Mouse (Mus musculus) G1E (cell line): ENCODE measurements at regions not wholly inside any gene's neighbourhood (a gene's known extent, or its start where the extent isn't known, plus 50 kb on each side); places are given as distances from the start of the nearest gene placed in this dataset.

Source experiments
- ATAC-seq: 2 replicates; pipeline ENCODE4 v1.8.0; 2016; ENCODE audit warnings: mild to moderate bottlenecking; ENCODE audit not compliant: insufficient number of reproducible peaks, poor library complexity, low FRiP score, severe bottlenecking; ENCODE audit errors: extremely low read depth
- DNase-seq: peaks from one replicate; pipeline ENCODE4 v3.0.0; 2012; ENCODE audit warnings: low spot score
- H3K27me3 ChIP-seq: 2 replicates; pipeline ENCODE4 v1.6.1; 2012; ENCODE audit warnings: mild to moderate bottlenecking, low read length, inconsistent platforms; ENCODE audit not compliant: insufficient read depth
- H3K36me3 ChIP-seq: replicated peaks from 2 replicates; pipeline ENCODE3; 2012; ENCODE audit warnings: mild to moderate bottlenecking, inconsistent platforms
- H3K4me1 ChIP-seq: 2 replicates; pipeline ENCODE4 v1.6.1; 2012; ENCODE audit warnings: low read depth, low read length, inconsistent platforms, mixed read lengths; ENCODE audit not compliant: insufficient read depth
- H3K4me3 ChIP-seq: 2 replicates; pipeline ENCODE4 v1.5.1; 2012; ENCODE audit warnings: low read depth, mild to moderate bottlenecking, inconsistent platforms, low read length, moderate library complexity, mixed read lengths
- H3K9me3 ChIP-seq: replicated peaks from 2 replicates; pipeline ENCODE4 v1.6.1; 2012; ENCODE audit warnings: inconsistent platforms
- CTCF ChIP-seq: IDR thresholded peaks from 2 replicates; pipeline ENCODE4 v1.5.1; 2012; ENCODE audit warnings: low read depth, low read length, inconsistent platforms, mixed read lengths
- GATA1 ChIP-seq: IDR thresholded peaks from 2 replicates; pipeline ENCODE4 v1.6.1; 2012; ENCODE audit warnings: borderline replicate concordance, low read length, inconsistent platforms, mixed read lengths
- GATA2 ChIP-seq: IDR thresholded peaks from 2 replicates; pipeline ENCODE4 v1.6.1; 2012; ENCODE audit warnings: low read depth, low read length, inconsistent platforms, borderline replicate concordance
- POLR2AphosphoS5 ChIP-seq: IDR thresholded peaks from 2 replicates; pipeline ENCODE4 v1.6.1; 2012; ENCODE audit warnings: low read depth, low read length, inconsistent platforms; ENCODE audit not compliant: insufficient replicate concordance
- TAL1 ChIP-seq: conservative IDR thresholded peaks from 2 replicates; pipeline ENCODE4 v1.6.1; 2012; ENCODE audit warnings: low read depth, low read length, inconsistent platforms, mixed read lengths

DNA sequence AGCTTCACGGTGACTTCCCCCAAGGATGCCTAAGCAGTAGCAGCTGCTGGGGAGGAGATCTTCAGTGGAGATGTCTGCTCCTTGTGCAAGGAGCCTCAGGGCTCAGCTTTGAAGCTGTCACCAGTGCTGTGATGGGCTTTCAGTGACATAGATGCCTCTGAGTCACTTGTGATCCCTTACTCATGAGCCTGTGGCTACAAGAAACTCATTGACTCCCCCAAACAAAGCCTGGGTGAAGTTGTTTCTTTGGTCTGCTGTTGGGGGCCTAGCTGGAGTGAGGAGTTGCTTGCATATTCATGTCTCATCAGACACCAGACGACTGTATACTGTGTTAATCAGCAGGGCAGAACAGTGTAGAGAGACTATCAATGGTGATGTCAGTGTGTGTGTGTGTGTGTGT is 203.4 kb upstream of the Mphosph6 start:
- H3K4me1 ChIP-seq = no peaks in the 10 kb centered on the region
- H3K27me3 ChIP-seq = no peaks in the 10 kb centered on the region
- H3K36me3 ChIP-seq = no peaks in the 10 kb centered on the region
- no peak overlapping the region for H3K4me3 ChIP-seq
- ATAC-seq = no peak
- no peak for TF ChIP-seq CTCF
- no peak for TF ChIP-seq GATA1
- TF ChIP-seq POLR2AphosphoS5 = no peak
- no peak for TF ChIP-seq GATA2
- TF ChIP-seq TAL1 = no peak
- H3K9me3 ChIP-seq = peaks cover 85% of the 10 kb centered on the region
- no peak for DNase-seq

DNA sequence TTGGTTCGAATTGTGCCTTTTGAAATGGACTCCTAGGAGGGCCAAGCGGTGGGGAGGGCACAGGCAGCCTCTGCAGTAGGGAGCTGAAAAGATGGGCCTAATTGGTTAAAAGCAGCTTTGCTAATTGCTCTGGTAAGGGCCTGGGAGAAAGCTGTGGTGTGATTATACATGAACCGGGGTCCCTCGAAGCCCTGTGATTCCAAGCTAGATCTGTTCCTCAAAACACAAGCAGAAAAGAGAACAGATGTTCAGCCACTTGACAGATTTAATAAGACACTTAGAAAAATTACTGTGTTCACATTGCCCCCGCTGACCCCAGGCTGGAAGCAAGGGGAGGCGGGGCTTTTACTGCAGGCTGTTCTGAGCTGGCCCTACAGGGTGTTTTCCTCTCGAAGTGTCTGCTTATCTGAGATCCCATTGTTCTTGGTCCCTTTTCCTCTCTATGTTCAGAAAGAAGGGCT is 202.7 kb upstream of the Mphosph6 start:
- Histone ChIP-seq H3K4me1 (no peaks in the 10 kb centered on the region), H3K27me3 (no peaks in the 10 kb centered on the region), H3K9me3 (peaks cover 85% of the 10 kb centered on the region), H3K36me3 (no peaks in the 10 kb centered on the region), H3K4me3 (no peak overlapping the region)
- ATAC-seq = no peak
- no peak for DNase-seq
- TF ChIP-seq GATA1 (no peak), POLR2AphosphoS5 (no peak), GATA2 (no peak), CTCF (no peak), TAL1 (no peak)

DNA sequence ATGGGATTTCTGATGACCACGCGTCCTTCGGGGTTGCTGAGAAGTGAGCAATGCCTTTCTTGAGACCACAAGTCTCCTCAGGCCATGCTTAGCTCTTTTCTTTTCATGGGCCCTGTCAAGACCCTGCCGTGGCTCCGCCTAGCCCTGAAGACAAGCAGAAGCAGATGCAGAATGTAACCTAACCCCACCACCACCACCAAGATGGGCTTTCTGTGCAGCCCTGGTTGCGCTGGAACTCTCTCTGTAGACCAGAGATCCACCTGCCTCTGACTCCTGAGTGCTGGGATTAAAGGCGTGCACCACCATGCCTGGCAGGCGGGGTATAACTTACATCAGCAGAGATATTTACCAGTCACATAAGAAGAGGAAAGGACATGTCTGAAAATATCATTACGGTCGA is 199.4 kb upstream of the Mphosph6 start:
- no peaks in the 10 kb centered on the region for H3K4me1 ChIP-seq
- peaks cover 87% of the 10 kb centered on the region for H3K9me3 ChIP-seq
- no peak for TF ChIP-seq GATA1
- TF ChIP-seq CTCF = no peak
- TF ChIP-seq POLR2AphosphoS5 = no peak
- TF ChIP-seq TAL1 = no peak
- no peak for TF ChIP-seq GATA2
- H3K27me3 ChIP-seq = no peaks in the 10 kb centered on the region
- ATAC-seq (no peak), DNase-seq (no peak)
- H3K4me3 ChIP-seq = no peak overlapping the region
- H3K36me3 ChIP-seq = no peaks in the 10 kb centered on the region

- no peaks in the 10 kb centered on the region for H3K36me3 ChIP-seq
- TF ChIP-seq TAL1 = no peak
- TF ChIP-seq GATA2 = no peak
- TF ChIP-seq CTCF = no peak
- H3K4me1 ChIP-seq = no peaks in the 10 kb centered on the region
- no peak overlapping the region for H3K4me3 ChIP-seq
- H3K27me3 ChIP-seq = no peaks in the 10 kb centered on the region
- peaks cover 76% of the 10 kb centered on the region for H3K9me3 ChIP-seq
- DNase-seq (no peak), ATAC-seq (no peak)
Measured at GRCm38 (mm10) chr8:117991826-117992225, 190.1 kb upstream of the Mphosph6 start.

GRCm38 (mm10) chr8:117988781-117989180 is 187.0 kb upstream of the Mphosph6 start:
- no peaks in the 10 kb centered on the region for H3K27me3 ChIP-seq
- DNase-seq (no peak), ATAC-seq (no peak)
- H3K36me3 ChIP-seq = no peaks in the 10 kb centered on the region
- H3K4me1 ChIP-seq = no peaks in the 10 kb centered on the region
- TF ChIP-seq GATA1 (no peak), POLR2AphosphoS5 (no peak), GATA2 (no peak), CTCF (no peak), TAL1 (no peak)
- H3K9me3 ChIP-seq = peaks cover 59% of the 10 kb centered on the region
- H3K4me3 ChIP-seq = no peak overlapping the region

DNA sequence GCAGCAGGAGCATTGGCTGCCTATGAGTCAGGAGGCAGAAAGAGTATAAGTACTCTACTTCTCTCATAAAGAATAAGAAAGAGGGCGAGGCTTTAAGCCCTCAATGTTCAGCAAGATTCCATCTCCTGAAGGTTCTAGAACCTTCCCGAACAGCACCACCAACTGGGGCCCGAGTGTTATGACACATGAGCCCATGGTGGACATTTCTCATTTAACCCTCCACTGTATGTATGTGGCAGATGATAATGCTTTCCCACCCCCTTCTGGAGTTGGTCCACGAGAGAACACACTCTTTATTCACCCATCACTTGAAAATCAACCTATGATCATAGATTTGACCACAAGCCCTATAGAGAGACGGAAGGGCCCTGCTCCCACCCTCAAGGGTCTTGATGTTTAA is 166.6 kb upstream of the Mphosph6 start:
- TF ChIP-seq GATA2 = no peak
- no peak for TF ChIP-seq GATA1
- TF ChIP-seq TAL1 = no peak
- no peak for TF ChIP-seq POLR2AphosphoS5
- no peak for TF ChIP-seq CTCF
- Histone ChIP-seq H3K36me3 (no peaks in the 10 kb centered on the region), H3K4me1 (no peaks in the 10 kb centered on the region), H3K9me3 (peaks cover 68% of the 10 kb centered on the region), H3K27me3 (no peaks in the 10 kb centered on the region), H3K4me3 (no peak overlapping the region)
- DNase-seq = no peak
- ATAC-seq = no peak

DNA sequence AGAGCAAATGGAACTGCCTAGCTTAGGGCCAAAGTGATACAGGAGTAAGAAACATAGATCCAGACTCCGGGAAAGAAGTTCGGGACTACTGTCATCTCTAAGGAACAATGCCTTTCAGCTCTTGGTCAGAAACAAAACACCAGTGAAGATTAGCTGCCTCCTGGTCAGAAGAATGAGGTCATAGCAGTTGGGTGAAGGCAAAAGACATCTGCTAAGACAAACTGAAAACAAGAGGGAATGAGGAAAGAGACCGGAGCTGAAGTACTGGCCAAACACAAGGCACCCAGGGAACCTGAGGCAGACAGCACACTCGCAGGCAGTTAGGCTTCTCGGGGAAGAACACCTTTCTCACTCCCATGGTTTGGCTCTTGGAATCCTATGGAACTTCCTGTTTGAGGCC is 164.8 kb upstream of the Mphosph6 start:
- TF ChIP-seq POLR2AphosphoS5 (no peak), CTCF (no peak), TAL1 (no peak), GATA1 (no peak), GATA2 (no peak)
- H3K27me3 ChIP-seq = no peaks in the 10 kb centered on the region
- no peak for DNase-seq
- no peaks in the 10 kb centered on the region for H3K36me3 ChIP-seq
- no peaks in the 10 kb centered on the region for H3K4me1 ChIP-seq
- no peak overlapping the region for H3K4me3 ChIP-seq
- peaks cover 64% of the 10 kb centered on the region for H3K9me3 ChIP-seq
- no peak for ATAC-seq
